Mouse (Mus musculus): ENCODE results near the gene Il17a.
"Not testable (repeated sequence)": the region's sequence is repeated elsewhere in the genome, so short reads cannot be mapped to it uniquely, and the experiment has no call there.

Gene Il17a

DNA sequence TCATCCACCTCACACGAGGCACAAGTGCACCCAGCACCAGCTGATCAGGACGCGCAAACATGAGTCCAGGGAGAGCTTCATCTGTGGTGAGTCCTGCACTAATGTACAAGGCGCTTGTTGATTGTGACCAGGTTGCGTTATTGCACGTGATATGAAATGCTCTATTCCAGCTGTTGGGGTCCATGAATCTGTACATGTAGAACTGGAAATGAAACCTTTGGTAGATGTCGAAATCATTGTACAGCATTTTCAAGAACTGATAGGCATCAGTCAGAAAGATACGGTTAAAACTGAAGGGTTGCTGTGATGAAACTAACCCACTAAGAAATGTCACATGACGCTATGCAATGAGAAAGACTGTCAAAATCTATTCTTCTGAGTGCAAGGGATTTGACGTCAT is at the start of gene Il17a:
TSS of gene Il17a (plus strand) at position 3 of the 400 bp plus-strand sequence.
- DNase-seq (ENCODE audit: low spot score), result no peak

DNA sequence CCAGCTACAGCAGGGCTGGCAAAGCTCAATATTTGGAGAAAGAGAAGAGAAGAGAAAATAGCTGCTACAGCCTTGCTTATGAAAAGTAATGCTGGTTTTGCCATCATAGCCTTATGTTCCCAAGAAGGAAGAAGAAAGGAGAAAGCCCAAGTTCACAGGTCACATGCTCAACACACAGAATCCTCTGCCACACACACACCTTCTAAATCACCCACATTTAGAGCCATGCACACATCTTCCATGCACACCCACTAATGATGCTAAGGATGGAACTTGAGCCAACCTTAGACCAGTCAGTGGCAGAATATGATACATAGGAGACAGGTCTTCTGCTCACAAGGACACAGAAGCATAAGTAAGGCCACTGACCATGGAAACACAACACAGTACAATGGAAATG is 47.9 kb upstream of the Il17a start:
- DNase-seq (ENCODE audit: low spot score), result no peak

DNA sequence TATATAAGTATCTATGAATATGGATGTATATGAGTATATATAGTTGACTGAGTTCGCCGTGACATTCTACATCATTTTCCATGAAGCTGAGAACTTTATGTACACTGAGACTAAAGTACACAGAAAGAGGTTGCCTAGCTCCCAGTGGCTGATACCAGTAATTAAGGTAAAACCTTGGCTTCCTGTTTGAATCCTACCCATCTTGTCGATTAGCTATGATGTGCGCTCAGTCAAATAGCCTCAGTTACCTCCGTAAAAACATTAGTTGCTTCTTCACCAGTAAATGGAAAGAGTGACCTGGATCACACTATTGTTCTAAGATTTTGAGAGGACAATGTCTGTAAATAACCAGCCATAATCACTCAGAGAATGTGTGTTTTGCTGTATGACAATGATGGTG is 47.3 kb upstream of the Il17a start:
- DNase-seq (ENCODE audit: low spot score), result no peak

DNA sequence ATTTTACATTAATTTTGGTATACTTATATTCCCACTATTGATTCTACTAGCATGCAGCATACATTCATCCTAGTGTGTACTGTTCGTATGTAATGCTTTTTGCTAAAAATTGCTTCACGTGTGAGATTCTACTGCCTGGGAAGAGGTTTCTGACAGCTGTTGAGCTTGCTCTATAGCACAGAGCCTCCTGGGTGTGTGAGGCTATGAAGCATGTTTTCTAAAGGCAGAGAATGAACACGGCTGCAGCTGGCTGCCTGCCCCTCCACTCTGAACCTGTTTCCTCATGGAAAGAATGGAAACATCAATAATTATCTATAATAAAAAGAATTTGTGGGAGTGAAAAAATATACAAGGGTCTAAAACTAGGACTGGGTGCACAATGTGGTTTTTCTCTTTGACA is 46.9 kb upstream of the Il17a start:
- no peak for DNase-seq (ENCODE audit: low spot score)

DNA sequence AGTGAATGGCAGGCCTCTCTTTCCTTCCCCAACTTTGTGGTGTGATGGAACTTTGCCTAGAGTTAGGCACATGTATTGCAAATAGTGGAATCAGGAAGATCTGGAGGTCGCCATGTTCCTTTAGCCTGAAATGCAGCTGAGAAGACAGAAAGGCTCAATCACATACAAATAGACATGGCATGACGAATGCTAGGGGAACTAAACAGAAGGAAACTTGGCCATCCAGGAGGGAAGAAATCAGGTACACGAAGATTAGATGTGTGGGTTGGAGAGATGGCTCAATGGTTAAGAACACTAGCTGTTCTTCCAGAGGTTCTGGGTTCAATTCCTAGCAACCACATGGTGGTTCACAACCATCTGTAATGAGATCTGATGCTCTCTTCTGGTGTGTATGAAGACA is 46.3 kb upstream of the Il17a start:
- DNase-seq (ENCODE audit: low spot score), result no peak

DNA sequence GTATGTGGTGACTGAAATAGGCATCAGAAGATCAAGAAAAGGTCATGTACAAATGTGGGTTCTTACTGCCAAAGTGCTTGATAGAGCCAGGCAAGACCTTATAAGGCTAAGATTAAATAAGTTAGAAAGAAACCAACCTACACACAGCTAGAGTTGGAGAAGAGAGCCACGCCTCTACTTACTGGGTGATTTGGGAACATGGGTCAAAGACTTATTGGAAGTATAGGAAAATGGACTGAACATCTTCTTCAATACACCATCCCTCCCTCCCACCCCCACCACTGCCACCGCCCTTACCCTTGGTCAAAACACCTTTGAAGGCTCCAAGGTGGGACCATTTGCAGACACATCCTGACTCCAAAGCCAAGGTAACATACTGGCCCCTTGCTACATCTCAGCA is 45.3 kb upstream of the Il17a start:
- DNase-seq (ENCODE audit: low spot score), result no peak

DNA sequence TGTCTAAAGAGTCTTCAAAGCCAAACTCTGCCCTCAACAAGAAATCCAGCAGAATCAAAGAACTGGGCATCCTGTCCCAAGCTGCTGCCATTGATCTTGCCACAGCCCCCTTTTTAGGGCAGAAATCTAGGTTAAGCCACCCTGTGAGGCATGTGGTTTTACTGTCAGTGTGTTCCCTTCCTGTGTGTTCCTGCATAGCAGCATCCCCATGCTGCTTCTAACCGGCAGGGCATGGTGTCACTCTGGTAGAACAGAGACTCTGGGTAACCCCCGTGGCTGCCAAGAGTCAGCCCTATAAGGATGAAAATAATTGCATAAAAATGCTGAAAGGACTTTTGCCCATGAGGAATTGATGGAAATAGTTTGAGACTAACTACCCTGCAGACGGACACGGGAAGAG is 44.8 kb upstream of the Il17a start:
- no peak for DNase-seq (ENCODE audit: low spot score)

DNA sequence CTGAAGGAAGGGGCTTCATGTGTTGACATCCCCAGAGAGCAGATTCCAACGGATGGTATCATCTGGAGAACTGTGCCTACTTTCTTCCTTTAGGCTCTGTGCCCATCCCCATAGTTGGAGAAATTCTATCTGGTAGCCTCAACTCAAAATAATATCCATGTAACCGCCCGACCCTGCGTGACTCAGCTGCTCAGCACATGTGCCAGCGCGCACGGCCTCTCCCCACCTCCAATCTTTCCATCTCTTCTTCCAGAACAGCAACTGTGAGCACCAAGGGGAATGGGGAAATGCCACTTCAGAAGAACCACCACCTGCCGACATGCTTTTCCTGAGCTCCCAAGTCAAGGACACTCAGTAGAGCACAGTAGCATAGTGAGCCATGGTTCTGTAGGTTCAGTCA is 39.4 kb upstream of the Il17a start:
- DNase-seq (ENCODE audit: low spot score), result no peak

DNA sequence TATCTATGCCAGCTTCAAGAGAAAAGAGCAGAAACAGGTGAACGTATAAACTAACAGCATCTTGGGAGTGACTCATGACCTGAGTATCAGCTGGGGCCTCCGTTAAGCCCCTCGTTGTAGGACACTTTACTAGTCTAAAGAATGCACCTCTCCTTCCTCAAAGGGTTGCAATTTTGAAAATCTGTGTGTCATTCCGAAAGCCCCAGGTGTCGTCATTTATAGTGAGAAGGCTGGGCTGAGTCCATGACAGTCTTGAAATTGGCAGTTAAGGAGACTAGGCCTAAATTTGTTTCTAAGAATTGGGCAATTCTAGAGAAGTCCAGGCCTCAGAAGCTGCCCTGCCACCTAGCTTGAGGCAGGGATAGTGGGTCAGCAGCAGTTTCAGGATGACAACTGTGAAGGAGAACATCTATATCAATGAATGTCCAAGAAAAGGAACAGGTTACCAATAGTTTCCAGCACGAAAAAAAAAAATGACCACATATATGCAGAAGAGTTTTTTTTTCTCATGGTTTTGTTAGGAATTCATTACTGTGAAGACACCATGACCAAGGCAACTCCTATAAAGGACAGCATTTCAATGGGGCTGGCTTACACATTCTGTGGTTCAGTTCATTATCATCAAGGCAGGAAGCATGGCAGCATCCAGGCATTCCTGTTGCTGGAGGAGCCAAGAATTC is 36.9 kb upstream of the Il17a start:
- DNase-seq (ENCODE audit: low spot score), result no peak

DNA sequence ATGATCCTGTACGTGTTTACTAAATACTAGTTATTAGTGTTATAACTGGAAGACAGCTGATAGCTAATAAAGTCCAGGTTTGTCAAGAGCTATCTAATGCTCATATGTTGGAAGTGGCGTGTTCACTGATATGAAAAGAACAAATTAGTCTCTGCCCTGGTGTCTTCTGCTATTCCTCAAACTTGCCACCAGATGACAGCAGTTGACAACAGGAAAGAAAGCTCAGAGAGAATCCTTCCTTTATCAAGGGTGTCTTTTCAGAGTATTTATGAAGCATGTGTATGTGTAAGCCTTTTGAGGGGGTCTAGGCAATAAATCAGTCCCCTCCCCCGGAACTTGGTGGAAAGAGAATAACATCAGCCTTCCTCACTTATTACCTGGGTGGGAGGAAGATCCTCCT is 30.7 kb upstream of the Il17a start:
- peak; percentile 6 for DNase-seq (ENCODE audit: low spot score)

DNA sequence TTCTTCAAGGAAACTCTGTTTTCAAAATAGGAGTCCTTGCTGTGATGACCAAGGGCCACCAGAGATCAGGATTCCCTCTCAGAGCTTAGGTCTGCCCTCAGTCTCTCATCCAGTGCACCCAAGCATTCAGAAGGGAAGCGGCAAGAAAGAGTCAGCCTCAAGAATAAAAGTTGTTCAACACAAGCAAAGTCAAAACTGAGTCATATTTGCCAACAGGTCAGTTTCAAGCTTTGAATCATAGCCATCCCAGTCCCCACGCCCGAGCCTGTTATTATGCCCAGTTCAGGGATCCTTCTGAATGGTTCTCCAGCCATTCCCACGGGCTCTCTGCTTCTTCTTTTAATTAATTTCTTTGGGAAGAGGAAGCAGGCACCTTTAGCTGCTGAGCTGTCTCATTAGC is 5.9 kb downstream of the Il17a start:
- no peak for DNase-seq (ENCODE audit: low spot score)

DNA sequence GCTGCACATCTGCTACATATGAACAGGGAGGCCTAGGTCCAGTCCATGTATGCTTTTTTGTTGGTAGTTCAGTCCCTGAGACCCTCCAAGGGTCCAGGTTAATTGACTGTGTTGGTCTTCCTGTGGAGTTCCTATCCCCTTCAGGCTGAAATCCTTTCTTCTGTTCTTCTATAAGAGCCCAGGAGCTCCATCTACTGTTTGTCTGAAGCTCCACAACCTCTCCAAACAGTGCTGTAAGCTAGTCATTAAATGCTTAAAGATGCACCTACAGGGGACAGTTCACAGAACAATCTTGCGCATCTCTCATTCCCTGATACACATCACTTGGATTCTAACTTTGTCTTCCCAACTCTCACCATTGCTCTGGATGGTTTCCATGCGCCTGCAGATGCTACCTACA is 7.8 kb downstream of the Il17a start:
- DNase-seq (ENCODE audit: low spot score), result no peak

DNA sequence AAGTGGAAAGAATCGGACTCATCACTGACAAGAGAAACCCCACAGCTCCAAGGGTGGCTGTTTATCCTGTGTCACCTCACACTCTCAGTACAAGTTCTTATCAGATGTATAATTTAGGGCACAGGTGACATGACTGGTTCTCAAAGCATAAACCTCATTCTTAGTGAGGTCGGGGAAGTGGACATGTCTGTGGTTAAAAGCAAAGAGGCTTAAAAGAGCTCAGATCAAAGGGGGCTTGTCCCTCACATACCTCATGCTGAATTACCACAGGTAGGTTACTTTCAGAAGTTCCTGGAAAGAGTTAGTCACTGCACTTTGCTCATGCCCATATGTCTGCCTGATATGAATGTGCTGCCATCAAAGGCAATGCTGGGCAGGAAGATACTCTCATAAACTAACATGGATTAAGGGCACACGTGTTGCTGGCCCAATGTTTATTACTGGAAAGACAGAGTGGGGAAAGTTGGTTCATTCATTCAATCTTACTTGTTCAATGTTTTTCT is 9.8 kb downstream of the Il17a start:
- no peak for DNase-seq (ENCODE audit: low spot score)

DNA sequence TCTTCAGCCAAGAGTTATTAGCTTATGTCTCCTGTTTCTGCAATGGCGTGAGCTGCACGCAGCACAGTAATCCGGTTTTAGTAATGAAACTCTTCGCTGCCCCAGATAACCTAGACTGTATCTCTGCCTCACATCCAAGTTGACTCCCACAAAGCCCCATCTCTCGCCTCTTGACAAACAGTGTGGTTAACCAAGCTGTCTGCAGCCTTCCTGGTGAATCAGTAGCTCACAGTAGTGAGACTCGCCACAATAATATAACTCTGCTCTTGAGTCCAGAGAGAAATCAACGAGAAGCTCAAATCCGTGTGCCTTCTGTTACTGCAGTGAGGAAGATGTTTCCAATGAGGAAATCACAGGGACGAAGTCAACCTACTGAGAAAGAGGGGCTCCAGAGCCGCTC is 23.7 kb downstream of the Il17a start:
- DNase-seq (ENCODE audit: low spot score), result no peak

DNA sequence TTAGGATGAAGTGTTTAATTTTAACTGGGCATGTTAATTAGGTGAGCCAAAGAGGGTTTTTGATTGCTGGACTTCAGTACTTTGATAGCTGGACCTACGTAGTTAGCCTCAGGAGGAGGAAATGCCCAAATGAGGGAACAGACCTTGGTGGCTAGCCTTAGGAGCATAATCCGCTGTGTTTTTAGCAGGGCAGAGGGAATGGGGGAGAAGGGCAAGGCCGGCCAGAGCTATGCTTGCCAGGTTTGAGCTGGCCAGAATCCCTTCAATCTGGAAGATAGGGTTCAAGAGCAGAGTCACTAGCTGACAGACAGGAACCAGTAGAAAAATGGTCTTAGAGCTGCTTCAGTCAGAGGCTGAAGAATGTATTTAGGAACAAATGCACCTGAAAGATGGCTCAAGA is 26.9 kb downstream of the Il17a start:
- no peak for DNase-seq (ENCODE audit: low spot score)

DNA sequence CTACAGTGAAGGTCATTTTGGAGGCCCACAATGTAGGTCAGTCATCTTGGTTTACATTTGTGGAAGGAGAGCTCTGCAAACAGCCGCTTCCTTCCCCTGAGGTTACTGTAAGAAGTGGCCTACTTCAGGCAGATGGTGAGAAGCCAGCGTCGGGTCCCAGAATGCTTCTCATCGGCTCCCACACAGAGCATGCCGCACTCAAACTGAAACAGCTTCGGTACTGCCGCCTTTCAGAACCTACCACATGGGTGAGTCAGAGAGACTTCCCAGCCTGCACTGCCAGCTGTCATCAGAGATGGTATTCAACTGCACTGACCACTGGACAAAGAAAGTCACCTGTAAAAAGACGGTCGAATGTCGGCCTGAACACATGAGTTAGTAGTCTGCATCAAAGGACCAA is 29.1 kb downstream of the Il17a start:
- no peak for DNase-seq (ENCODE audit: low spot score)

DNA sequence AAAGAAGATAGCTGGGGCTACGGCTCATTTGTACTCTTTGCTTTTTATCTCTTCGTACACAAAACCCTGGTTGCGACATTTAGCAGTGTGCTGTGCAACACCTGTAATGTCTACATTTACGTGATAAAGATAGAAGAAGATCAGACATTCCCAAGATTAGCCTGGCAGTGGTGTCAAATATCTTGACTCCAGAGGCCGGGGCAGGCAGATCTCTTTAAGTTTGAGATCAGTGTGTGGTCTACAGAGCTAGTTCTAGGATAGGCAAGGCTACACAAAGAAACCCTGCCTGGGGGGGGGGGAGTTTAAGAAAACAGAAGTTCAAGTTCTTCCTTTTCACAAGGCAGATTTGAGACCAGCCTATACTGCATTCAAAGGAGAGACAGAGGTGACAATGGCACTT is 29.6 kb downstream of the Il17a start:
- DNase-seq (ENCODE audit: low spot score), result no peak

DNA sequence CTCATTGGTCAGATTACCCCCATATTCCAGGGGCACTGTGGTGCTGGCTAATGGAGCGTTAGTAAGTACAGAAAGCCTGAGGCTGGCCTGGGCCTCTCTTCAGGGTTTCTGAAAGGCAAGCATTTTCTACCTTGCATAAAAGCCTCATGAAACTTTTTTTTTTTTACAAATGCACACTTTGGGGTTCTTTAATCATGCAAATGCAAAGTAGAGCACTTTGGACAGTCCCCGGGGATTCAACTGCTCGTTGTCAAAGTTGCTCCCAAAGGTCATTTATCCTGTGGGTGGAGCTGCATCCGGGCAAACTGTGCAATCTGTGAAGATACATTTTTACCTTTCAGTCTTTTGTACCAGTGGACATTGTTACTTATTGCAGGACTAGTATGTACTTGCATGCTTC is 30.7 kb downstream of the Il17a start:
- DNase-seq (ENCODE audit: low spot score), result no peak

DNA sequence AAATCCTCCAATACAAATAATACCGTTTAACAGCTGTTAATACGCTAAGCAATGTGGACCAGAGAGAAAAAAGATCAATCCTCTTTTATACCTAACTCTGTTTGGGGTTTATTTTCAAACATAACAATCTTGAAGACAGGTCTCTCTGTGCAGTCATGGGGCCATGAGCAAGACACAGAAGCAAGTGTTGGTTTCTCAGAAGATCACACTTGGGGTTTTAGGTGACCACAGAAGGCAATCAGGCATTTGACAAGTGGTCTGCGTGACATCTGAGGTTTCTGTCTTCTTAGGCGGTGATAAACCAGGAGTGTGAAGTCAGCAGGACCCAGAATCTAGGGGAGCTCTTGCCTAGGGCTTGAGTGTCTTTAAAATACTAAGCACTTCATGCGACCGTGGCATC is 35.8 kb downstream of the Il17a start:
- DNase-seq (ENCODE audit: low spot score), result no peak

DNA sequence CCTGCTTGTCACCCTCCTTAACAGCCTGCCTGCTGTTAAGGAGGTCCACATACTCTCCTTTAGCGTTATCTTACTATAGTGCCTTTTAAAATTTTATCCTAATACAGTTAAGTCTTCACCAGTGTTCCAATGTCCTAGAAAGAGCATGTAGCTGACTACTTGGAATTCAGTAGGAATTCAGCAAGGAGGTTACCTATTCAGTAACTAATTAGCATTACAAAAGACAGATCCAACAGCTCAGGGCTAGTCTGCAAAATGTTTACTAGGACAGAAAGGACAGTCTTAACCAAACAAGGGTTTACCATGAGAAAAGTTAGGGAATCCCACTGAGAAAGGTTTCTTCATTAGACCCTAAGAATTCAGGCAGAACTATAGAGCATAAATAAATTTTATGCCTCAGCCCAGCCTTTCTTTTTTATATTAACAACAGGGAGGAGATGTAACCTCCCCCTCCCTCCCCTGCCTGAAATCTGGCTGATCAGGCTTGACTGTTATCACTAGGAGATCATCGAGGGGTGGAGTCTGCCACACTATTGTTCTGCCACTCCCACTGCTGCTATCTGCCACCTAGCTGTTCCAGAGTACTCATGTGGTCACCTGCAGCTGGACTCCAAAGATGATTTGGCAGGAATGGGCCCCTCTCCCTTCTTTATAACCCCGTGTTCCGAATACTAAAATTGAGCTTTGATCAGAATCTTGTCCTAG is 43.5 kb downstream of the Il17a start:
- DNase-seq (ENCODE audit: low spot score), result not testable (repeated sequence)

DNA sequence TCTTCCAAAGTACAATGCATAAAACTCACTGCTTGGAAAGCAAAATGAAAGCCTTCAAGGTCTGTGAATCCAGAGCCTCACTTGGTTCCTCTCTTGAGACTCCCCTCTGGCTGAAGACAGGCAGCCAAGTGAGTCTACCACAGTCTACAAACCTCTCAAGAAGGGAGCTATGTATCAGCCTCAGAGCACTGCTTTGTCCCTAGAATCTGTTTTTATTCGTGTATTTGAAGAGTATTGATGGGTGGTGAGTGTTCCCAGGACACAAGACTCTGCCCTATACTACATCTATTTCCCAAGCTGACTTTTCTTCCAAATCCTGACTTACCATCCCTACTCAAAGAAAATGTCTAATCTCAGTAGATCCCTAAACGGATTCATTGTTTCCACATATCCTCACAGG is 47.7 kb downstream of the Il17a start:
- DNase-seq (ENCODE audit: low spot score), result no peak
